In genomic region chr2:86926557-86926956, GRCm38 (mm10) we compare ENCODE assay signal across 19 mouse cellular contexts. TPM values are rescaled to one million over a fixed set of nuclear protein-coding genes. Genes with fewer than 3 reads are reported as not detected.
"Had no signal": no experiment of that assay in that cellular context is flagged by ENCODE, and none has a peak within 500 bp of the region (broad histone marks: within the 10 kb centered on the region; RNA-seq: fewer than 3 reads in every experiment).

No protein-coding gene starts in this region.

- DNase-seq: kidney, adult 18-20 months; kidney, adult 9 months; kidney, postnatal 14 days; kidney, postnatal 4 days; liver, embryonic 13.5 days; lung, adult 2 months; lung, postnatal 14 days; lung, postnatal 4 days; midbrain, embryonic 14.5 days; spleen, adult 18-20 months; thymus, adult 2 months; thymus, postnatal 25 days had no signal

RNA-seq across cellular contexts. Expression of gene Olfr1098, which starts 2.2 kb away (rescaled TPM):
- total RNA-seq: layer of hippocampus, adult 18-20 months; layer of hippocampus, postnatal 14 days; left cerebral cortex, adult 8-10 months; liver, adult 2 months; megakaryocyte progenitor cell, adult 5-6 weeks; megakaryocyte-erythroid progenitor cell, adult 5-6 weeks; midbrain, postnatal 0 days had no signal

RNA-seq across cellular contexts. Expression of gene Olfr1099, which starts 33.9 kb away (rescaled TPM):
- total RNA-seq: layer of hippocampus, adult 18-20 months; layer of hippocampus, postnatal 14 days; left cerebral cortex, adult 8-10 months; liver, adult 2 months; megakaryocyte progenitor cell, adult 5-6 weeks; megakaryocyte-erythroid progenitor cell, adult 5-6 weeks; midbrain, postnatal 0 days had no signal

RNA-seq across cellular contexts. Expression of gene Olfr1097, which starts 34.5 kb away (rescaled TPM):
- total RNA-seq: layer of hippocampus, adult 18-20 months; layer of hippocampus, postnatal 14 days; left cerebral cortex, adult 8-10 months; liver, adult 2 months; megakaryocyte progenitor cell, adult 5-6 weeks; megakaryocyte-erythroid progenitor cell, adult 5-6 weeks; midbrain, postnatal 0 days had no signal

RNA-seq across cellular contexts. Expression of gene Gm13723, which starts 52.0 kb away (rescaled TPM):
- total RNA-seq: layer of hippocampus, adult 18-20 months; layer of hippocampus, postnatal 14 days; left cerebral cortex, adult 8-10 months; liver, adult 2 months; megakaryocyte progenitor cell, adult 5-6 weeks; megakaryocyte-erythroid progenitor cell, adult 5-6 weeks; midbrain, postnatal 0 days had no signal

RNA-seq across cellular contexts. Expression of gene Olfr1100, which starts 53.2 kb away (rescaled TPM):
- total RNA-seq: layer of hippocampus, adult 18-20 months; layer of hippocampus, postnatal 14 days; left cerebral cortex, adult 8-10 months; liver, adult 2 months; megakaryocyte progenitor cell, adult 5-6 weeks; megakaryocyte-erythroid progenitor cell, adult 5-6 weeks; midbrain, postnatal 0 days had no signal
